Mouse (Mus musculus) liver, postnatal 0 days (tissue): Measurements from ENCODE around the gene Syn3.

ENCODE experiments used
- CTCF ChIP-seq: sonication (generic); IDR thresholded peaks from 2 replicates; pipeline ENCODE4 v1.5.1; 2016; ENCODE audit warnings: antibody characterized with exemption, low read depth
- EP300 ChIP-seq: IDR thresholded peaks from 2 replicates; pipeline ENCODE4 v1.6.1; 2016; ENCODE audit warnings: antibody characterized with exemption, low read depth, mild to moderate bottlenecking

DNA sequence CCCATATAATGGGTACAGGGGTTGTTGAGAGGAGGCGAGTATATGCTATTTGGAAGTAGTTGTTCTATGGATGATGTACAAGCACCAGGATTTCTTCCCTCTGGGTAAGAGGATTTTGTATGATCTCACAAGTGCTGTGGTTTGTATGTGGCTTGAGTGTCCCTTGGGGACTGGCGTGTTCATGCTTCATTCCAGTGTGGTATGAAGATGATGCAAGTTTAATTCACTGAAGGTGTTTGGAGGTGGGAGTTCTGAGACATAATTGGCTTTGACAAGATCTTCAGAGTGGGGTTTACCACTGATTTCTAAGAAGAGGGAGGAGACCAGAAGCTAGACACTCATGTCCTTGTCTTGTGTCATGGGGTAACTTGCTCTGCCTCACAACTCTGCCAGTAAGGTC is 322.3 kb downstream of the Syn3 start:
- no peak for TF ChIP-seq EP300
- TF ChIP-seq CTCF: no peak
